Mouse (Mus musculus) neural tube, embryonic 12.5 days (tissue): Measurements from ENCODE around the gene Lyrm7. TPM values are rescaled to one million over a fixed set of nuclear protein-coding genes. Genes with fewer than 3 reads are reported as not detected.
A peak's percentile ranks its signal among the peaks of the same experiment; 100 is the strongest.

ENCODE experiments used
- ATAC-seq: fragments of 200-750 bp; cut with Nextera tagmentation; 2 replicates; pipeline ENCODE4 v1.8.0; 2017; ENCODE audit warnings: low read depth, mild to moderate bottlenecking, moderate TSS enrichment, moderate library complexity; ENCODE audit not compliant: low FRiP score
- H3K27ac ChIP-seq: fragments of 300-500 bp; sonication (generic); 2 replicates; pipeline ENCODE4 v1.5.1; 2016
- H3K27me3 ChIP-seq: fragments of 300-500 bp; sonication (generic); replicated peaks from 2 replicates; pipeline ENCODE4 v1.6.1; 2016; ENCODE audit warnings: mild to moderate bottlenecking
- H3K36me3 ChIP-seq: fragments of 300-500 bp; sonication (generic); 2 replicates; pipeline ENCODE4 v1.6.1; 2016; ENCODE audit warnings: mild to moderate bottlenecking
- H3K4me1 ChIP-seq: fragments of 300-500 bp; sonication (generic); 2 replicates; pipeline ENCODE4 v1.6.1; 2016
- H3K4me2 ChIP-seq: fragments of 300-500 bp; sonication (generic); replicated peaks from 2 replicates; pipeline ENCODE4 v1.6.1; 2016; ENCODE audit warnings: mild to moderate bottlenecking
- H3K4me3 ChIP-seq: fragments of 300-500 bp; sonication (generic); 2 replicates; pipeline ENCODE4 v1.5.1; 2016
- H3K9ac ChIP-seq: fragments of 300-500 bp; sonication (generic); 2 replicates; pipeline ENCODE4 v1.6.1; 2016; ENCODE audit warnings: mild to moderate bottlenecking
- H3K9me3 ChIP-seq: fragments of 300-500 bp; sonication (generic); 2 replicates; pipeline ENCODE4 v1.6.1; 2016; ENCODE audit warnings: mild to moderate bottlenecking
- WGBS: fragments of 180-500 bp; shearing (Covaris S2); methylation state at CpG from one replicate; pipeline ENCODE4 v1.1.7; 2016; 5-methylcytosine and 5-hydroxymethylcytosine counted together
- polyA plus RNA-seq: library from polyadenylated mRNA; unstranded; fragments of >200 nt; fragmentation: Nextera tagmentation; extraction: Ambion mirVana; gene quantifications from 2 replicates; pipeline ENCODE4 v1.2.1, GENCODE M21; 2016

Lyrm7 gene
- polyA plus RNA-seq, 1 experiment from 2014 or later, result 7.4 TPM

DNA sequence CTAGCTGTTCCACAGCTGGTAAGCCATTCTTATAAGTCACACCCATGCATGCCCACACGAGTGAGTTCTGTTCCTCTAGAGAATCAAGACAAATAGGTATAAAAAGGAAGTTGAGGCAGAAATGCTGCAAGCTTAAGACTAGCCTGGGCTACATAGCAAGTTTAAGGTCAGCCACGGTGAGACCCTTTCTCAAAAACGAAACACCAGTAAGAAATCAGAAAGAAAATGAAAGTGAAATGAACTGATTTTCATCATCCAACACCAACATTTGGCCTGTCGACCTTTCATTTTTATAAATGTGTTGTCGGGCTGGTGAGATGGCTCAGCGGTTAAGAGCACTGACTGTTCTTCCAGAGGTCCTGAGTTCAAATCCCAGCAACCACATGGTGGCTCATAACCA, 18.2 kb upstream of the Lyrm7 start:
- ATAC-seq, result no peak
- Histone ChIP-seq H3K9ac (no peak overlapping the region), H3K4me3 (no peak overlapping the region), H3K4me1 (0 out of 2 replicates have a peak, but pooled peaks cover 5% of the 10 kb centered on the region), H3K27me3 (no peaks in the 10 kb centered on the region), H3K9me3 (no peaks in the 10 kb centered on the region), H3K4me2 (no peak overlapping the region), H3K27ac (no peak overlapping the region), H3K36me3 (peaks cover 6% of the 10 kb centered on the region)
- 85% methylated on average over 6 of the region's 6 CpGs for WGBS

DNA sequence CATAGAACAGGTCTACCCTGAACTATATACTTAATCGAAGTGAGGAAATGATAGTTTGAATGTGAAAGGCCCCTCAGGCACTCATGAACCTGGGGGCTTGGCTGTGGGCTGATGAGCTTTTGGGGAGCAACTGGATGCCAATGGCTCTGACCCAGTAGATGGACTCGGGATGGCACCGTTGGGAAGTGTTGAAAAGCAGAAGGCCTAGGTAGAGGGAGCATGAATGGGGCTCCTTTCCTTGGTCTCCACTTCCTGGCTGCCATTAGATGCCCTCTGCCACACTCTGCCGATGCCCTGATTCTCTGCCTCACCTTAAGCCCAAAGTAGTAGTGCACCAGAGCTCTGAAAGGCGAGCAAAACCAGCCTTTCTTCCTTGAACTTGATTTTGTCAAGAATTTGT, 15.3 kb upstream of the Lyrm7 start:
- no peak overlapping the region for H3K4me2 ChIP-seq
- WGBS, result 88% methylated on average over 5 of the region's 5 CpGs
- H3K9ac ChIP-seq, result no peak overlapping the region
- ATAC-seq, result no peak
- no peaks in the 10 kb centered on the region for H3K27me3 ChIP-seq
- H3K36me3 ChIP-seq, result peaks cover 34% of the 10 kb centered on the region
- no peaks in the 10 kb centered on the region for H3K9me3 ChIP-seq
- H3K4me3 ChIP-seq, result no peak overlapping the region
- 0 out of 2 replicates have a peak, but pooled peaks cover 2% of the 10 kb centered on the region for H3K4me1 ChIP-seq
- H3K27ac ChIP-seq, result no peak overlapping the region

DNA sequence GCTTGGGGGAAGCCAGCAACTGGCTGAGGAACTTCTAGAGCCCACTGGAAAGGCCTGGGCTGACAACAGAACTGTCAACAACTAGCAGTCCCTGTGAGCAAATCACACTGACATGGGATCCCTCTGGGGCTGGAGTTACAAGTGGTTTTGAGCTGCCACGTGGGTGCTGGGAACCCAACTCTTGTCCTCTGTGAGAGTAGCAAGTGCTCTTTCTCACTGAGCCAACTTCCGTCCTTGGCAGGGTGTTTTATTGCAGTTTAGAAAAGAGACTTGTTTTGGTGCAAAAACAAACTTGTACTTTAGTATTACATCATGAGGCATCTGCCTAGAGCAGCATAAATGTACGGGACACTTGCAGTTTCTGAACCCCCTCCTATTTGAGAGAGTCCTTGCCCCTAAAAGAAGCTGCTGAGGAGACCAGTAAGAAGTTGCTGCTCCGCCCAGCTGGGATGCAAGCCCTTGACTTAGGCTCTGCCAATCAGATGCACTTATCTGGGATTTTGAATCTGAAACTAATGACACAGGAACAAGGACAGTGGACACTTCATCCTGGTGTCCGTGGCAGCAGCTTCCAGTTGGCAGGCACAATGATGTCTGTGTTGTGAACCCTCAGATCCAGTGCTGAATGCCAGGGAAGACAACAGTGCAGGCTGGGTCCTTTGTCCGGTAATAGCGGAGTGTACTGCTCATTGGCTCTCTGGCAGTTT, 11.3 kb upstream of the Lyrm7 start:
- H3K27ac ChIP-seq, result no peak overlapping the region
- H3K9ac ChIP-seq, result no peak overlapping the region
- no peak overlapping the region for H3K4me3 ChIP-seq
- no peaks in the 10 kb centered on the region for H3K9me3 ChIP-seq
- peaks cover 21% of the 10 kb centered on the region for H3K4me1 ChIP-seq
- no peaks in the 10 kb centered on the region for H3K27me3 ChIP-seq
- peaks cover 46% of the 10 kb centered on the region for H3K36me3 ChIP-seq
- ATAC-seq, result no peak
- H3K4me2 ChIP-seq, result no peak overlapping the region
- 81% methylated on average over 7 of the region's 7 CpGs for WGBS

DNA sequence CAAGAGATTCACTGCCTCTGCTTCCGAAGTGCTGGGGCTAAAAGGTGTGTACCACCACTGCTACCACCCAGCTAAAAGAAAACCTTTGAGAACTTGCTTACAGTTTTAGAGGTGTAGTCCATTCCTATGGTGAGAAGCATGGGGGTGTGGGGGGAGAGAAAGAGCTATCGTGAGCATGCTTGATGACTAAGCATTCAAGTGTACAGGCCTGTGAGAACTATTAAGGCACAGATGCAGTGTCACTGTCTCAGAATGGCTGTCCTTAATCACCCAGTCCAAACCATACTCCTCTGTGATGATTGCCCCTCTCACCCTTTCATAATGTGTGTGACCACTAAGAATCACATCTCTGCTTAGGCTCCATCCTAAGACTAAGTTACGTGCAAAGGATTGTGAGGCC, 8.6 kb upstream of the Lyrm7 start:
- Histone ChIP-seq H3K27ac (no peak overlapping the region), H3K27me3 (no peaks in the 10 kb centered on the region), H3K4me1 (peaks cover 21% of the 10 kb centered on the region), H3K9ac (no peak overlapping the region), H3K9me3 (no peaks in the 10 kb centered on the region), H3K4me3 (no peak overlapping the region), H3K4me2 (peak overlapping the region; percentile 15; the same call in 1 of the 2 replicates), H3K36me3 (peaks cover 44% of the 10 kb centered on the region)
- 80% methylated on average over 3 of the region's 3 CpGs for WGBS
- ATAC-seq, result no peak

DNA sequence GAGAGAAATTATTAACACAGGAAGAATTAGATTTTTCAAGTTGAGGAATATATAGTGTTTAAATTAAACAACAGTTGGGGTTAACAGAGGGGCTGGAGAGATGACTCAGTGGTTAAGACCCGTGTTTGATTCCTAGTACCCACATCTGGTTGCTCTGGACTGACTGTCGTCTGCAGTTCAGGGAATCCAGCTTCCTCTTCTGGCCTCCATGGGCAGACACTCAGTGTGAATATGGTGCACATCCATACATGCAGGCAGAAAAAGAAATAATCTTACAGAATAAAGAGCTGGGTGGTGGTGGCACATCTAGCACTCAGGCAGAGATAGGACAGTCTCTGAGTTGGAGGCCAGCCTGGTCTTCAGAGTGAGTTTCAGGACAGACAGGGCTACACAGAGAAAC, 7.7 kb upstream of the Lyrm7 start:
- ATAC-seq, result no peak
- H3K36me3 ChIP-seq, result peaks cover 35% of the 10 kb centered on the region
- H3K27me3 ChIP-seq, result no peaks in the 10 kb centered on the region
- H3K9ac ChIP-seq, result no peak overlapping the region
- no peak overlapping the region for H3K27ac ChIP-seq
- no peaks in the 10 kb centered on the region for H3K9me3 ChIP-seq
- WGBS, result 85% methylated on average over 2 of the region's 2 CpGs
- no peak overlapping the region for H3K4me3 ChIP-seq
- peak overlapping the region; percentile 62 for H3K4me2 ChIP-seq
- peaks cover 21% of the 10 kb centered on the region for H3K4me1 ChIP-seq

DNA sequence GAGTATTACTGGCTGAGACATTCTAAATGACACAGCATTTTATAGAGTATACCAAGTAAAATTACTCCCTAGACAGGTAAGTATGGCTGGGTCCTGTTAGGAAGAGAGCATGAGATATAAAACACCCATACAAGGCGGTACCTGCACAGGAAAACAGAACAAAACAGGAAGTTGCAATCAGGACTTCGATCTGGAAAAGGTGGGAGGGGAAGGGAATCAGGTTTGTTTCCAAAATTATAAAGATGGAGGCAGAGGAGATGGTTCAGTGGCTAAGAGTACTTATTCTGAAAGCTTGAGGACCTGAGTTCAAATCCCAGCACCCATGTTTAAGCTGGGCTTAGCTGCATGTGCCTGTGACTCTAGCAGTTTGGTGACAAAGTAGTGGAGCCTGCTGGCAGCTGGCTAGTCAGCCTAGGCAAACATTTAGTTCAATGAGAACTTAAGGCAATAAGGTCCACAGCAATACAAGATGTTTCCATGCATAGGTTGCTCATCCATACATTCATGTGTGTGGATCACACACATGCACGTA, 7.3 kb upstream of the Lyrm7 start:
- Histone ChIP-seq H3K27me3 (no peaks in the 10 kb centered on the region), H3K4me3 (no peak overlapping the region), H3K9ac (no peak overlapping the region), H3K9me3 (no peaks in the 10 kb centered on the region), H3K4me1 (peaks cover 21% of the 10 kb centered on the region), H3K36me3 (peaks cover 31% of the 10 kb centered on the region), H3K4me2 (peak overlapping the region; percentile 62), H3K27ac (no peak overlapping the region)
- WGBS, result 92% methylated on average over 3 of the region's 3 CpGs
- ATAC-seq, result no peak

DNA sequence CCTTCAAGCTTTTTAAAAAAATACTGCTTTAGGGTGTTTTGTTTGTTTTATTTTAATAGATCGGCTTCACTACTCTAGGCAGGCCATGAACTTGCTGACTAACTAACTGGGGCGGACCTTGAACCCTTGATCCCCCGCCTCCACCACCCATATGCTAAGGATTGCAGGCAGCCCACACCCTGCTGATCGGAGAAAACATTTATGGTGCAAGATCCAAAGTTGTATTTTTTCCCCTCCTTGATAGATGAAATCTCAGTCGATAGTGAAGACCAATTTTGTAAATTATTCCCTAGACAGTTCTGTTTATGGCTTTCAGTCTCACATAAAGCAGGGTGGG, 6.3 kb upstream of the Lyrm7 start:
- ATAC-seq, result peak; percentile 26; the same call in 1 of the 2 replicates
- peak overlapping the region; percentile 76 for H3K4me3 ChIP-seq
- H3K36me3 ChIP-seq, result peaks cover 22% of the 10 kb centered on the region
- peak overlapping the region; percentile 91 for H3K9ac ChIP-seq
- H3K27me3 ChIP-seq, result no peaks in the 10 kb centered on the region
- peaks cover 21% of the 10 kb centered on the region for H3K4me1 ChIP-seq
- H3K4me2 ChIP-seq, result peak overlapping the region; percentile 62
- no peak overlapping the region for H3K27ac ChIP-seq
- WGBS, result 2% methylated on average over 5 of the region's 5 CpGs
- H3K9me3 ChIP-seq, result no peaks in the 10 kb centered on the region

DNA sequence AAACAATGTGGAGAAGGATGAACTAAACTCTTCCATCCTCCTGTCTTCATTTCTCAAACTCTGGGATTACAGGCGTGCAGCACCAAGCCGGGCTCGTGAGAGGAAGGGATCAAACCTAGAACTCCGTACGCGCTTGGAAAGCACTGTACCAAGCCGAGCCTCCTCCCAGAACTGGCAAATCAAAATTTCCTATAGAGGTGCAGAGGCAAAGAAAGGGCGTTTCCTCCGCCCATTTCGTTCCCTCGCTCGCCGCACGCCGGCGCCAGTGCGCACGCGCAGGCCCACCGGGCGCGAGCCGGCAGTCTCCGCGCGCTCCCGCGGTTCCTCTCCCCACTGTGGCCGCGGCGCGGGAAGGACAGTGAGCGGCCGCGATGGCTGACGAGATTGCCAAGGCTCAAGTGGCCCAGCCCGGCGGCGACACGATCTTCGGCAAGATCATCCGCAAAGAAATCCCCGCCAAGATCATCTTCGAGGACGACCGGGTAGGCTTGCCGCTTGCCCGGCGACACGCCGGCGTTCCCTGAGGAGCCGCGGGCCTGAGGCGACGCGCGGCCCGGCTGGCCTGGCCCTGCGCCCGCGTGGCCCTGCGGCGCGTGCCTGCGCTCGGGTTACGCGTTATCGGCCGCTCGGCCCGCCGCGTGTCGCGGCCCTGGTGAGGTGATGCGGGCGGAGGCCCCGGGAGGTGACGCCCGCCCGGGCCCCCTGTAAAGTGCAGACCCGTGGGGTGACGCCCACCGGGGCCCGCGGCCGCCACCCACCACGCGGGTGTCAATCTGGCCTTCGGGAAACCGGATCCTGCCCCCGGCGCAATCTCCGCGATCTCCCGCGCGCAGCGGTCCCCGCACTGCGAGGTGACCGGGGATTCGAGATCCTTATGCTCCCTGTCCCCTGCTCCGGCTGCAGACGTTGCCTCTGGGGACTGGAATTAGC, 5.7 kb upstream of the Lyrm7 start, which contains the start of gene Hint1:
Gene Hint1, plus strand, starts transcription at position 265 of the 930 bp plus-strand sequence.
- H3K4me3 ChIP-seq, result peak within 1 kb of the TSS; percentile 76
- under 1% methylated on average over 107 of the region's 107 CpGs for WGBS
- peak within 1 kb of the TSS; percentile 89 for H3K27ac ChIP-seq
- H3K9me3 ChIP-seq, result no peaks in the 10 kb centered on the region
- peak within 1 kb of the TSS; percentile 91 for H3K9ac ChIP-seq
- no peaks in the 10 kb centered on the region for H3K27me3 ChIP-seq
- H3K4me1 ChIP-seq, result peaks cover 21% of the 10 kb centered on the region
- ATAC-seq, result peak; percentile 78
- peak within 1 kb of the TSS; percentile 62 for H3K4me2 ChIP-seq
- H3K36me3 ChIP-seq, result peaks cover 15% of the 10 kb centered on the region

DNA sequence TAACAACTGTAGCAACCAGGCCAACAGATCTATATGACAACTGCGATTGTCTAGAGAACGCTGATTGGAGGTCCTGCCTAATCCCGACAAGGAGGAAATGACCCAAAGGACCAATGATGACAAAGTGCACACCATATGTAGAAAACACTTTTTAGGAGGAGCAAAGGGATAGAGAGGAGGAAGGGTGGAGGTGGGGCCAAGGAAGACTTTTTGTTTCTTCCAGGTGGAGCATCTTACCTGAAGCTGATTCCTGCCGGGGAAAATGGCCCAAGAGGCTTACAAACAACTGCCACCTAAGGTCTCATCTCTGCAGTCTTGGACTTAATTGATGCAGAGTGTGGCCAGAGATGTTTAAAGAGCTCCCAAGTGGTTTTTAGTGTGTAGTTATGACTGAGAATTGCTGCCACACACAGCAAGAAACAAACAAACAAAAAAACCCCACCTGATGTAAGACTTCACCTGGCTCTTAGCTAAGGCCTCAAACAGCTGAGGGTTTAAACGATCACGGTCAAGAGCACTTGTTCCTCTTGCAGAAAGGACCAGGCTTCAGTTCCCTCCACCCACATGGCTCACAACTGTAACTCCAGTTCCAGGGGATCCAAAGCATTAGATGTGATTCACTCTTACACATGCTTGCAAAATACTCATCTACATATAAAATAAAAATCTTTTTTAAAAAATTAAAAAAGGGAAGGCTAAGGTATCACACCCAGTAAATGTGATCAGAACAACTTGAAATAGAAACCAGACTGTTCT, 4.8 kb upstream of the Lyrm7 start:
- H3K36me3 ChIP-seq, result peaks cover 8% of the 10 kb centered on the region
- H3K4me2 ChIP-seq, result peak overlapping the region; percentile 62
- 76% methylated on average over 6 of the region's 6 CpGs for WGBS
- H3K9me3 ChIP-seq, result no peaks in the 10 kb centered on the region
- H3K27me3 ChIP-seq, result no peaks in the 10 kb centered on the region
- no peak for ATAC-seq
- H3K4me1 ChIP-seq, result peaks cover 21% of the 10 kb centered on the region
- peak overlapping the region; percentile 76 for H3K4me3 ChIP-seq
- 0 out of 2 replicates have a peak overlapping the region, but pooled peaks have one; percentile 89 for H3K27ac ChIP-seq
- no peak overlapping the region for H3K9ac ChIP-seq

DNA sequence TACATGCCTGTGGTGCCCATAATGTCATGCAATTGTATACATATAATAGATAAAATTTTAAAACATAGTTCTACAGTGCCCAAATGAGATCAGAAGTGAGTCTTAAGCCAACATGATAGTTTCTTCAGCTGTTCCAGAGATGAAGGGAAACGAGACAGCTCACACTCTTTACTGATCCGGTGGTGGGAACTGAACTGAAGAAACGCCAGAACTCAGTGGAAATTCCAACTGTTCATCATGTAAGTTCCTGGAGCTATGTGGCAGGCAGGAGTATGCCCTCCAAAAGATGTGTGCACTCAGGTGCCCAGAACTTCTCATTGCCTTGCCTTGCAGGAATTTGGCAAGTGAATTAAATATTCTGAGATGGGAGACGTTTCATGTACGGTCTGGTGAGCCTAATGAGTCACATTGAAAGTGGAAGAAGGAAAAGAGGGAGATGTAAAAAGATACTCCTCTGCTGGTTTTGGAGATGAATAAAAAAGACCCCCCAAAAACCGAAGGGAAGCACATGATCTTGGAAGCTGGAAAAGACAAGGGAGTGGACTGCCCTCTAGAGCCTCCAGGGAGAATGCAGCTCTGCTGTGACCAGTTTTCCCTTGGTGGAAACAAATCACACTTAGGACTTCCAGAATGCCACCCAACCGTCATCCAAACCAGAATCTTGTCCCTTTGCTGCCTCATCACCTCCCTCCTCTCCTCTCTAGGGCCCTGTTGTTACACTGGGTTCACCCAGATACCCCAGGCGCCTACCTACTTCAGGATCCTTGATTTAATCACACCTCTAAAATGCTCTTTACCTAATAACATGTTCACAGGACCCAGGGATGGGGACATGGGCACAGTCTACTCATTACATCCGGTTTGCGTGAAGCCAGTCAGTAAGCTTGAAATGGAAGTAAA, 2.2 kb upstream of the Lyrm7 start:
- H3K9ac ChIP-seq, result no peak overlapping the region
- no peaks in the 10 kb centered on the region for H3K9me3 ChIP-seq
- no peak overlapping the region for H3K27ac ChIP-seq
- ATAC-seq, result no peak
- H3K27me3 ChIP-seq, result no peaks in the 10 kb centered on the region
- peaks cover 11% of the 10 kb centered on the region for H3K4me1 ChIP-seq
- no peak overlapping the region for H3K4me2 ChIP-seq
- 52% methylated on average over 10 of the region's 10 CpGs for WGBS
- H3K36me3 ChIP-seq, result no peaks in the 10 kb centered on the region
- H3K4me3 ChIP-seq, result no peak overlapping the region
